Mouse (Mus musculus) stomach, postnatal 0 days (tissue): Measurements from ENCODE around the gene Egln2. TPM values are rescaled to one million over a fixed set of nuclear protein-coding genes. Genes with fewer than 3 reads are reported as not detected.

ENCODE experiments used
- ATAC-seq: fragments of 200-750 bp; cut with Nextera tagmentation; 2 replicates; pipeline ENCODE4 v1.8.0; 2017; ENCODE audit not compliant: low FRiP score, low TSS enrichment
- DNase-seq: peaks from one replicate; pipeline ENCODE4 v3.0.0-alpha.2; 2016; ENCODE audit warnings: low spot score
- H3K27ac ChIP-seq: fragments of 300-500 bp; sonication (generic); replicated peaks from 2 replicates; pipeline ENCODE4 v1.5.1; 2014; ENCODE audit warnings: mild to moderate bottlenecking, control low read depth
- H3K27me3 ChIP-seq: fragments of 300-500 bp; sonication (generic); 2 replicates; pipeline ENCODE4 v1.6.1; 2014; ENCODE audit warnings: low read length; ENCODE audit not compliant: control insufficient read depth, insufficient read depth
- H3K36me3 ChIP-seq: fragments of 300-500 bp; sonication (generic); 2 replicates; pipeline ENCODE4 v1.6.1; 2014; ENCODE audit warnings: low read length, mixed read lengths; ENCODE audit not compliant: control insufficient read depth, insufficient read depth
- H3K4me1 ChIP-seq: fragments of 300-500 bp; sonication (generic); replicated peaks from 2 replicates; pipeline ENCODE4 v1.6.1; 2014; ENCODE audit warnings: antibody characterized with exemption; ENCODE audit not compliant: control insufficient read depth, insufficient read depth
- H3K4me2 ChIP-seq: fragments of 300-500 bp; sonication (generic); replicated peaks from 2 replicates; pipeline ENCODE4 v1.6.1; 2014; ENCODE audit warnings: low read depth, mild to moderate bottlenecking, control low read depth, moderate library complexity
- H3K4me3 ChIP-seq: fragments of 300-500 bp; sonication (generic); 2 replicates; pipeline ENCODE4 v1.5.1; 2014; ENCODE audit warnings: low read depth, low read length, control low read depth
- H3K9ac ChIP-seq: fragments of 300-500 bp; sonication (generic); 2 replicates; pipeline ENCODE4 v1.6.1; 2014; ENCODE audit warnings: mild to moderate bottlenecking, low read length, control low read depth, mixed read lengths
- H3K9me3 ChIP-seq: fragments of 300-500 bp; sonication (generic); 2 replicates; pipeline ENCODE4 v1.6.1; 2016; ENCODE audit warnings: low read length; ENCODE audit not compliant: control insufficient read depth
- CTCF ChIP-seq: IDR thresholded peaks from 2 replicates; pipeline ENCODE4 v1.5.1; 2016; ENCODE audit warnings: antibody characterized with exemption, low read depth, mild to moderate bottlenecking, moderate library complexity
- EP300 ChIP-seq: optimal IDR thresholded peaks from 2 replicates; pipeline ENCODE3; 2016; ENCODE audit warnings: antibody characterized with exemption
- WGBS: fragments of 180-500 bp; shearing (Covaris S2); extraction: QIAGEN DNeasy Blood & Tissue Kit; methylation state at CpG from one replicate; pipeline ENCODE4 v1.1.7; 2014; 5-methylcytosine and 5-hydroxymethylcytosine counted together
- polyA plus RNA-seq: library from polyadenylated mRNA; unstranded; fragments of >200 nt; fragmentation: Nextera tagmentation; extraction: Ambion mirVana; gene quantifications from 2 replicates; pipeline ENCODE4 v1.2.1, GENCODE M21; 2015

The Egln2 gene
- polyA plus RNA-seq, 1 experiment from 2014 or later = 51.0 TPM

GRCm38 (mm10) chr7:27133757-27134156 is 32.8 kb downstream of the Egln2 start:
- no peak for TF ChIP-seq CTCF
- TF ChIP-seq EP300 = no peak
- Histone ChIP-seq H3K9ac (no peak overlapping the region), H3K27ac (no peak overlapping the region), H3K27me3 (no peaks in the 10 kb centered on the region), H3K4me1 (no peaks in the 10 kb centered on the region), H3K9me3 (no peaks in the 10 kb centered on the region), H3K4me3 (no peak overlapping the region), H3K4me2 (no peak overlapping the region), H3K36me3 (no peaks in the 10 kb centered on the region)
- ATAC-seq (no peak), DNase-seq (no peak)
- 72% methylated on average over 4 of the region's 4 CpGs for WGBS

GRCm38 (mm10) chr7:27133156-27133555 is 33.4 kb downstream of the Egln2 start:
- Histone ChIP-seq H3K27ac (no peak overlapping the region), H3K9me3 (no peaks in the 10 kb centered on the region), H3K9ac (no peak overlapping the region), H3K4me2 (no peak overlapping the region), H3K4me1 (no peaks in the 10 kb centered on the region), H3K36me3 (no peaks in the 10 kb centered on the region), H3K27me3 (no peaks in the 10 kb centered on the region), H3K4me3 (no peak overlapping the region)
- TF ChIP-seq EP300 = no peak
- no peak for TF ChIP-seq CTCF
- DNase-seq (no peak), ATAC-seq (no peak)
- 40% methylated on average over 12 of the region's 12 CpGs for WGBS

- 14% methylated on average over 10 of the region's 10 CpGs for WGBS
- DNase-seq = peak; percentile 65
- Histone ChIP-seq H3K27ac (no peak overlapping the region), H3K9ac (no peak overlapping the region), H3K9me3 (no peaks in the 10 kb centered on the region), H3K4me2 (no peak overlapping the region), H3K36me3 (no peaks in the 10 kb centered on the region), H3K4me3 (no peak overlapping the region), H3K27me3 (no peaks in the 10 kb centered on the region), H3K4me1 (no peaks in the 10 kb centered on the region)
- TF ChIP-seq CTCF (peak; percentile 67), EP300 (no peak)
- ATAC-seq = no peak
Measured at GRCm38 (mm10) chr7:27132588-27132987, 34.0 kb downstream of the Egln2 start.

GRCm38 (mm10) chr7:27131387-27131786 is 35.2 kb downstream of the Egln2 start:
- Histone ChIP-seq H3K9ac (no peak overlapping the region), H3K4me2 (no peak overlapping the region), H3K36me3 (no peaks in the 10 kb centered on the region), H3K4me3 (no peak overlapping the region), H3K4me1 (no peaks in the 10 kb centered on the region), H3K9me3 (no peaks in the 10 kb centered on the region), H3K27ac (no peak overlapping the region), H3K27me3 (no peaks in the 10 kb centered on the region)
- DNase-seq (no peak), ATAC-seq (no peak)
- 68% methylated on average over 2 of the region's 2 CpGs for WGBS
- TF ChIP-seq CTCF (peak; percentile 45), EP300 (no peak)

GRCm38 (mm10) chr7:27130521-27131370 is 35.9 kb downstream of the Egln2 start:
- Histone ChIP-seq H3K27ac (no peak overlapping the region), H3K36me3 (no peaks in the 10 kb centered on the region), H3K27me3 (no peaks in the 10 kb centered on the region), H3K9ac (no peak overlapping the region), H3K4me1 (no peaks in the 10 kb centered on the region), H3K9me3 (no peaks in the 10 kb centered on the region), H3K4me3 (no peak overlapping the region), H3K4me2 (no peak overlapping the region)
- DNase-seq (no peak), ATAC-seq (no peak)
- no peak for TF ChIP-seq CTCF
- no peak for TF ChIP-seq EP300
- 88% methylated on average over 22 of the region's 22 CpGs for WGBS

- no peak overlapping the region for H3K9ac ChIP-seq
- ATAC-seq = no peak
- TF ChIP-seq CTCF (no peak), EP300 (no peak)
Measured at GRCm38 (mm10) chr7:27129811-27130210, 36.8 kb downstream of the Egln2 start.

More at GRCm38 (mm10) chr7:27129811-27130210, 36.8 kb downstream of the Egln2 start:
- no peak overlapping the region for H3K4me3 ChIP-seq
- DNase-seq = no peak
- no peak overlapping the region for H3K4me2 ChIP-seq
- H3K36me3 ChIP-seq = no peaks in the 10 kb centered on the region
- no peaks in the 10 kb centered on the region for H3K9me3 ChIP-seq
- no peaks in the 10 kb centered on the region for H3K4me1 ChIP-seq
- no peaks in the 10 kb centered on the region for H3K27me3 ChIP-seq
- no peak overlapping the region for H3K27ac ChIP-seq
- 85% methylated on average over 12 of the region's 12 CpGs for WGBS
